Mouse (Mus musculus): ENCODE measurements at regions not wholly inside any gene's neighbourhood (a gene's known extent, or its start where the extent isn't known, plus 50 kb on each side); places are given as distances from the start of the nearest gene placed in this dataset.

DNA sequence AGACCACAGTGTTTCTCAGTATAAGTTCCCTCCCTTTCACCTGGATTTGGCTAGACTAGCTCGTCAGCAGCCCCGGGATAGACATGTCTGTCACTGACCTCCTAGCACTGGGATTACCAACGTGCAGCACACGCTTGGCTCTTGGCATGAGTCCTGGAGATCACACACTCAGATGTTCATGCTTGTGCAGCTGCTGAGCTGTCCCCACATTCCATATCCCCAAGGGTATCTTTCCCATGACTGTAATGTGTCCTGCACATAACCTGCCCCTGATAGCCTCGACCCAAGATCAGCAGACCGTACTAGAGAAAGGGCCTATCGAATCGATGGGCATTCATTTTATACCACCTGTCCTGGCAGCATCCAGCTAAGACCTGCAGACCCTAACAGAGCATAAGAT lies 123.4 kb upstream of the Hs6st1 start:
- Histone ChIP-seq H3K9me3 (replicated peaks; ENCODE audit: control insufficient read depth, low read length) (no peaks in the 10 kb centered on the region), H3K27ac (replicated peaks; ENCODE audit: low read depth, low read length) (no peak overlapping the region), H3K4me3 (ENCODE audit: low read depth, low read length) (no peak overlapping the region), H3K9ac (replicated peaks; ENCODE audit: low read length) (no peak overlapping the region), H3K27me3 (ENCODE audit: control insufficient read depth, insufficient read depth, low read length) (no peaks in the 10 kb centered on the region), H3K36me3 (replicated peaks; ENCODE audit: control insufficient read depth, insufficient read depth, low read depth, low read length) (no peaks in the 10 kb centered on the region), H3K4me2 (ENCODE audit: low read depth, low read length) (no peak overlapping the region), H3K4me1 (ENCODE audit: control insufficient read depth, insufficient read depth, low read length) (no peaks in the 10 kb centered on the region)
- no peak for ATAC-seq (replicated peaks; ENCODE audit: insufficient number of reproducible peaks, low FRiP score, low TSS enrichment, low read depth)
- WGBS = 80% methylated on average over 8 of the region's 8 CpGs
- no peak for DNase-seq (ENCODE audit: low spot score)

DNA sequence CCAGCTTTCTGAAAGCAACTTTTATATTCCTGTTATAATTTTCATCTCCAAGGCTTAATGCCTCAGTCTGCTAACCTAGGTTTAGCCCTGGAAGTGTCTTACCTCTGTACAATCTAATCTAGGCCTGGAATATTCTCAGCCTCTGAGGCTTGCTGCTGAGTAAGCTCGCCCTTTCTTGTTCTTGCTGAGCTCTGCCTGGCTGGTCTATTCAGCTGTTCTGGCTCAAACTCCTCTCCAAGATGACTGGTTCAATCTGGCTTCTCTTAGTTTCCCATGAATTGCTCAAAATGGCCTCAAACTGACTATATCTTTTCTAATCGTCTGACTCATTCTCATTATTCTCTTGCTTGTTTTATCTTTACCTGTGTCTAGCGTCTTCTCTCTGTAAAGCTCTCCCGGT lies 122.6 kb upstream of the Hs6st1 start:
- no peak overlapping the region for H3K27ac ChIP-seq (replicated peaks; ENCODE audit: low read depth, low read length)
- ATAC-seq (replicated peaks; ENCODE audit: insufficient number of reproducible peaks, low FRiP score, low TSS enrichment, low read depth) = no peak
- H3K4me1 ChIP-seq (ENCODE audit: control insufficient read depth, insufficient read depth, low read length) = no peaks in the 10 kb centered on the region
- no peaks in the 10 kb centered on the region for H3K9me3 ChIP-seq (replicated peaks; ENCODE audit: control insufficient read depth, low read length)
- 90% methylated on average over 4 of the region's 4 CpGs for WGBS
- no peaks in the 10 kb centered on the region for H3K36me3 ChIP-seq (replicated peaks; ENCODE audit: control insufficient read depth, insufficient read depth, low read depth, low read length)
- no peak overlapping the region for H3K4me3 ChIP-seq (ENCODE audit: low read depth, low read length)
- no peak overlapping the region for H3K4me2 ChIP-seq (ENCODE audit: low read depth, low read length)
- no peak for DNase-seq (ENCODE audit: low spot score)
- H3K27me3 ChIP-seq (ENCODE audit: control insufficient read depth, insufficient read depth, low read length) = no peaks in the 10 kb centered on the region
- H3K9ac ChIP-seq (replicated peaks; ENCODE audit: low read length) = no peak overlapping the region

DNA sequence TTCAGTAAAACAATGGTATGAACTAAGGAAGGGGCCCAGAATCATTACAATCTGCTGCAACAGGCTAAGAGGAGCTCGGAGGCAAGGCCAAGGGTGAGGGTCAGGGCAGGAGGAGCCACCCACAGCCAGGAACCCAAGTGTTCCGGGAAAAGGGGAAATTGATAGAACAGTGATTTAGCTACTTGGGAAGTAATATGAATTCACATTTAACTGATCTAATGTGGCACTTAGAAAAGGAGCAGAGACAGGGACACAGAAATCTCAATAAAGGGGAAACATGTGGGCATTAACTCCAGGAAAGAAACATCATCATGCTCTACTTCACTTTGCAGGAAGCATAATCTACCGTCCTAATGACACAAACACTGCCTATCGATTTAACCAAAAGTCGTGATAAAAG lies 120.1 kb upstream of the Hs6st1 start:
- no peaks in the 10 kb centered on the region for H3K36me3 ChIP-seq (replicated peaks; ENCODE audit: control insufficient read depth, insufficient read depth, low read depth, low read length)
- H3K4me2 ChIP-seq (ENCODE audit: low read depth, low read length) = no peak overlapping the region
- H3K4me1 ChIP-seq (ENCODE audit: control insufficient read depth, insufficient read depth, low read length) = no peaks in the 10 kb centered on the region
- H3K27me3 ChIP-seq (ENCODE audit: control insufficient read depth, insufficient read depth, low read length) = no peaks in the 10 kb centered on the region
- H3K4me3 ChIP-seq (ENCODE audit: low read depth, low read length) = no peak overlapping the region
- H3K9me3 ChIP-seq (replicated peaks; ENCODE audit: control insufficient read depth, low read length) = no peaks in the 10 kb centered on the region; the same call in 1 of the 2 replicates
- H3K27ac ChIP-seq (replicated peaks; ENCODE audit: low read depth, low read length) = no peak overlapping the region
- DNase-seq (ENCODE audit: low spot score) (no peak), ATAC-seq (replicated peaks; ENCODE audit: insufficient number of reproducible peaks, low FRiP score, low TSS enrichment, low read depth) (no peak)
- H3K9ac ChIP-seq (replicated peaks; ENCODE audit: low read length) = no peak overlapping the region
- WGBS = 73% methylated on average over 5 of the region's 5 CpGs

DNA sequence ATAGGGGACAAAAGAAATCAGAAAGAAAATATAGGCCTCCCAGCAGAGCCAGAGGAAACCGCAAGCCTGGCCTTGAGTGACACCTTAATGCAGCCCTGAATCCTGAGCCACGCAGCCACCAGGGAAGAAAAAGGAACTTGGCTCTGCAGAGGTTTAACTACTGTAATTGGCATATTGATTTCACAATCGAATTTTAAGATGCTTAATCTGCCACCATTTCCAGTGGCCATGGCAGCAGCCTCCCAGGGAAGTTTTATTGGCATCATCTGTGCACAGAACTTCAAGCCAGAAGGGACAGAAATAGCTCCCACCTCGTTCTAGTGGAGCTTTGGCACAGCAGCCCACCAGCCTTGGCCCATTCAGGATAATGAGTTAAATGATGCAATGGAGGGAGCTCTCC lies 117.1 kb upstream of the Hs6st1 start:
- Histone ChIP-seq H3K4me3 (ENCODE audit: low read depth, low read length) (no peak overlapping the region), H3K9me3 (replicated peaks; ENCODE audit: control insufficient read depth, low read length) (no peaks in the 10 kb centered on the region; the same call in 1 of the 2 replicates), H3K27ac (replicated peaks; ENCODE audit: low read depth, low read length) (no peak overlapping the region), H3K36me3 (replicated peaks; ENCODE audit: control insufficient read depth, insufficient read depth, low read depth, low read length) (no peaks in the 10 kb centered on the region), H3K4me1 (ENCODE audit: control insufficient read depth, insufficient read depth, low read length) (no peaks in the 10 kb centered on the region), H3K4me2 (ENCODE audit: low read depth, low read length) (no peak overlapping the region), H3K9ac (replicated peaks; ENCODE audit: low read length) (no peak overlapping the region), H3K27me3 (ENCODE audit: control insufficient read depth, insufficient read depth, low read length) (no peaks in the 10 kb centered on the region)
- no peak for DNase-seq (ENCODE audit: low spot score)
- WGBS = 66% methylated on average over 4 of the region's 4 CpGs
- ATAC-seq (replicated peaks; ENCODE audit: insufficient number of reproducible peaks, low FRiP score, low TSS enrichment, low read depth) = no peak

DNA sequence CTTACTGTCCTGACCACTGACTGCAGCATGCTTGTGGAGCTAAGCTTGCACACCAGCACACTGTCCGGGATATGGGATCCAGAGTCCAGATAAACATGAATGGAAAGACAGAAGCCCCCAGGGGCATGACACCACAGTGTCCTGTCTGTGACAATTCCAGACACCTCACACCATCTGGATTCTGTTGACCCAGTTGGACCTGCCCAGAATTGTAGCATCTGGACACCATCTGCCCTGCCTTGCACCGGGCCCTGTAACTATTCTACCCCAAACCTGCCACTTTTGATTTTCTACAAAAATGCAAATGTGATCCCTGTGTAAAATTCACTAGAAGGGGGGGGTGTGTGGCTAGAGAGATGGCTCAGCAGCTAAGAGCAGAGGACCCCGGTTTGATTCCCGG lies 114.5 kb upstream of the Hs6st1 start:
- peak; percentile 51 for DNase-seq (ENCODE audit: low spot score)
- H3K4me3 ChIP-seq (ENCODE audit: low read depth, low read length) = no peak overlapping the region
- H3K9ac ChIP-seq (replicated peaks; ENCODE audit: low read length) = no peak overlapping the region
- H3K4me2 ChIP-seq (ENCODE audit: low read depth, low read length) = no peak overlapping the region
- no peaks in the 10 kb centered on the region for H3K4me1 ChIP-seq (ENCODE audit: control insufficient read depth, insufficient read depth, low read length)
- WGBS = 46% methylated on average over 4 of the region's 4 CpGs
- no peaks in the 10 kb centered on the region for H3K27me3 ChIP-seq (ENCODE audit: control insufficient read depth, insufficient read depth, low read length)
- no peaks in the 10 kb centered on the region; the same call in 1 of the 2 replicates for H3K9me3 ChIP-seq (replicated peaks; ENCODE audit: control insufficient read depth, low read length)
- no peak for ATAC-seq (replicated peaks; ENCODE audit: insufficient number of reproducible peaks, low FRiP score, low TSS enrichment, low read depth)
- H3K36me3 ChIP-seq (replicated peaks; ENCODE audit: control insufficient read depth, insufficient read depth, low read depth, low read length) = no peaks in the 10 kb centered on the region
- H3K27ac ChIP-seq (replicated peaks; ENCODE audit: low read depth, low read length) = no peak overlapping the region

DNA sequence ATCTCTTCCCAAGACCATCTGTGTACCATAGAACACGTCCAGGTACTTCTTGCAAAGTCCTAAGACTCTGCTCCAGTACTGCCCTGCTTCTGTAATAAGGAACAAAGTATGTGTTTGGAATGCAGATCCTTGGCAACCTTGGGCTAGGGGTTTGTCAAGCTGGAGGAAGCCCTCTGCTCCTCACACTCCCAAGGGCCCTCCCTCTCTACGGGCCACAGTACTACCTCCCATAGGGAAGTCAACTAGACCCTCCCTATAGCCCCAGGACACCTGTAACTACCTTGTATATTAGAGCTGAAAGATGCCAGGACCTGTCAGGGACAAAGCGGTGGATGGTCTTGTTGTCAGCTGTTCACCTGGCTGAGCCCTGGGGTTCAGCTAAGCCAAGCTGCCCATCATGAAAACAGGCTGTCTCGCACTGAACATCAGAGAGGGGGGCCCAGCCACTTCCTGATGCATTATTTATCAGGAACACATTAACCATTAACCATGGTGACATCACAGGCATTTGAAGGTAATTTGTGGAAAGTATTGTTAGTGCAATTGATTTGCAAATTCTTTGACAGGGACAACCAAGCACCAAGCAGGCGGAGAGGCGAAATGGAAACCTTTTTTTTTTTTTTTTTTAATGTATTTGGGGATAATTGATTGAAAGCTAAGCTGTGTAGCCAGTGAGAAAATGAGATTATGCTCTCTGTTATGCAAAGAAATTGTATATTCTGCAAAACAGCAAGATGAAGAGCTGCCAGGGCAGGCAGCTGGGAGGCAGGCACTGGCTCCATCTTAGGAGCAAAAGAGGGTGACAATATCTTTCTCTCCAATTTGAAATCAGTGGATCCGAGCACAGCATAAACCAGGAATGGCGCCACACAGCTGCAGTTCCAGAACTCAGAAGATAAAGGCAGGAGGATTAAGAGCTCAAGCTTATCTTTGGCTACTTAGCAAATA lies 110.5 kb upstream of the Hs6st1 start:
- no peak for DNase-seq (ENCODE audit: low spot score)
- WGBS = 75% methylated on average over 8 of the region's 8 CpGs

DNA sequence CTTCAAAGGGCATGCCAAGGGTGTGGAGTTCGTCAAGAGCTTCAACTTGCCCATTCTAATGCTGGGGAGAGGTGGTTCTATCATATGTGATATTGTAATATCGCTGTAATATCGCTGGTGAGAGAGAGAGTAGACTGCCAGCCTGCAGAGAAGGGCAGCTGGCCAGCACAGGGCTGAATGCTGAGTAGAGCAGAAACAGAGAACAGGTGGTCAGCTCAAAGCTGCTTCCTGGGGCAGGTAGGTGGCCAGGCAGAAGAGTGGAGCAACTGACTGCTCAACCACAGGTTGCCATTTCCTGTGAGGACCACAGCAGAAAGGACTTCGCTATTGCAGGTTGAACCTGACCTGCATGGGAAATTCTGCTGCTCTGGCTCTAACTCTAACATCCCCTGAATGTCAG lies 108.5 kb upstream of the Hs6st1 start:
- H3K9me3 ChIP-seq (replicated peaks; ENCODE audit: control insufficient read depth, low read length) = no peaks in the 10 kb centered on the region
- no peaks in the 10 kb centered on the region for H3K27me3 ChIP-seq (ENCODE audit: control insufficient read depth, insufficient read depth, low read length)
- no peak overlapping the region for H3K4me3 ChIP-seq (ENCODE audit: low read depth, low read length)
- no peak overlapping the region for H3K27ac ChIP-seq (replicated peaks; ENCODE audit: low read depth, low read length)
- H3K4me1 ChIP-seq (ENCODE audit: control insufficient read depth, insufficient read depth, low read length) = no peaks in the 10 kb centered on the region
- H3K36me3 ChIP-seq (replicated peaks; ENCODE audit: control insufficient read depth, insufficient read depth, low read depth, low read length) = no peaks in the 10 kb centered on the region
- H3K9ac ChIP-seq (replicated peaks; ENCODE audit: low read length) = no peak overlapping the region
- H3K4me2 ChIP-seq (ENCODE audit: low read depth, low read length) = no peak overlapping the region
- WGBS = 88% methylated on average over 4 of the region's 4 CpGs
- no peak for ATAC-seq (replicated peaks; ENCODE audit: insufficient number of reproducible peaks, low FRiP score, low TSS enrichment, low read depth)
- no peak for DNase-seq (ENCODE audit: low spot score)

More for the DNA sequence above, 110.5 kb upstream of the Hs6st1 start:
- Histone ChIP-seq H3K4me1 (ENCODE audit: control insufficient read depth, insufficient read depth, low read length) (no peaks in the 10 kb centered on the region), H3K36me3 (replicated peaks; ENCODE audit: control insufficient read depth, insufficient read depth, low read depth, low read length) (no peaks in the 10 kb centered on the region), H3K9me3 (replicated peaks; ENCODE audit: control insufficient read depth, low read length) (no peaks in the 10 kb centered on the region), H3K4me2 (ENCODE audit: low read depth, low read length) (no peak overlapping the region), H3K27ac (replicated peaks; ENCODE audit: low read depth, low read length) (no peak overlapping the region), H3K9ac (replicated peaks; ENCODE audit: low read length) (no peak overlapping the region), H3K4me3 (ENCODE audit: low read depth, low read length) (no peak overlapping the region), H3K27me3 (ENCODE audit: control insufficient read depth, insufficient read depth, low read length) (no peaks in the 10 kb centered on the region)
- no peak for ATAC-seq (replicated peaks; ENCODE audit: insufficient number of reproducible peaks, low FRiP score, low TSS enrichment, low read depth)

DNA sequence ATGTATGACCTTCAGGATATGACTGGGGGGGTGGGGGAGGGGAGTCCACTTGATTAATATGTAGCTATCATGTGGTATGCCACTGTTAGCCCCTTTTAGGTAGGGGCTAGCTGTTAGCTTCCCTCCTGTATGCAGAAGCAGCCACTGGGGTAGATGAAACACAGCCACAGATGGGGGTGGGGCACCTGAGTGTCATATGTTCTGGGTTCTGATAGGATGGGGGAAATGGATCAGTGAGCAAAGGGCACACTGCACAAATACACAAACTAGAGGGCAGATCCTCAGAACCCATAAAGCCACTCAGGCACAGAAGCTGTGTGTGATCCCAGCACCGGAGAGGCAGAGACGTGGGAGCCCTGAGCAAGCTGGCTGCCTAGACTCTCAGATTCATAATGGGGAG lies 107.4 kb upstream of the Hs6st1 start:
- no peak overlapping the region for H3K27ac ChIP-seq (replicated peaks; ENCODE audit: low read depth, low read length)
- DNase-seq (ENCODE audit: low spot score) (no peak), ATAC-seq (replicated peaks; ENCODE audit: insufficient number of reproducible peaks, low FRiP score, low TSS enrichment, low read depth) (no peak)
- H3K36me3 ChIP-seq (replicated peaks; ENCODE audit: control insufficient read depth, insufficient read depth, low read depth, low read length) = no peaks in the 10 kb centered on the region
- WGBS = 81% methylated on average over 2 of the region's 2 CpGs
- no peak overlapping the region for H3K9ac ChIP-seq (replicated peaks; ENCODE audit: low read length)
- no peaks in the 10 kb centered on the region for H3K4me1 ChIP-seq (ENCODE audit: control insufficient read depth, insufficient read depth, low read length)
- H3K27me3 ChIP-seq (ENCODE audit: control insufficient read depth, insufficient read depth, low read length) = no peaks in the 10 kb centered on the region
- no peaks in the 10 kb centered on the region for H3K9me3 ChIP-seq (replicated peaks; ENCODE audit: control insufficient read depth, low read length)
- no peak overlapping the region for H3K4me3 ChIP-seq (ENCODE audit: low read depth, low read length)
- no peak overlapping the region for H3K4me2 ChIP-seq (ENCODE audit: low read depth, low read length)
